Mouse (Mus musculus): ENCODE data around the gene Polr1d. TPM values are rescaled to one million over a fixed set of nuclear protein-coding genes. Genes with fewer than 3 reads are reported as not detected.

Gene Polr1d
- total RNA-seq, 2 experiments from 2014 or later = 105 TPM

DNA sequence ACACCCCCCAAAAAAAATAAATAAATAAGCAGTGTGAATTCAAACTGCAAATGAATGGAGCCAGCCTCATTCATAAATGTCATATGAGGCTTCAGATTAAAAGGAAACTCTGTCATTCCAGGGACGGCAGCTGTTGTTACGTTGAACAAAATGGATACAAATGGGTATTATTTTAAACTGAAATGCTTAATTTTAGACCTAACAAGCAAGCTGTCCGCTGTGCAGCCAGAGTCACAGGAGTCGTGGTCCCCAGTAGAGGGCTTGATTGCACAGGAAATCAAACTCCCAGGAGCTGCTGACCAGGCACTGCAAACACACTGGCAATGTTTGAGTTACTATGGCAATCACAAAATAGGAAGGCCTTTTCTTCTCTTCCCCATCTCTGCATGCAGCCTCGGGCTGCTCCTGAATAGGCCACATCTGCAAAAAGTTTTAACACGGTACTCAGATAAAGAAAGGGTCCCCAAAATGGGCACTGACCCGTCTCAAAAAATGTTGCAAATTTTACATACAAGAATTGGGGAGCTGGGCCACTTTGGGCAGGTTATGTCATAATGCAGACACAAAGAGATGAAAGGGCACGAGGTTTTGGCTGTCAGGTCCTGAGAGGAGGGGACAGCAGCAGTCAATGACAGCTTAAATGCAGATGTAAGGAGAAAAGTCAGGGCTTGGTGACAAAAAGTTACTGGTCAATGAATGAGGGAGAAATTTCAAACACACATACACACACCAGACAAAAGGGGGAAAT, 57.7 kb downstream of the Polr1d start:
- no peak for DNase-seq (ENCODE audit: low spot score in 2 of 2)

DNA sequence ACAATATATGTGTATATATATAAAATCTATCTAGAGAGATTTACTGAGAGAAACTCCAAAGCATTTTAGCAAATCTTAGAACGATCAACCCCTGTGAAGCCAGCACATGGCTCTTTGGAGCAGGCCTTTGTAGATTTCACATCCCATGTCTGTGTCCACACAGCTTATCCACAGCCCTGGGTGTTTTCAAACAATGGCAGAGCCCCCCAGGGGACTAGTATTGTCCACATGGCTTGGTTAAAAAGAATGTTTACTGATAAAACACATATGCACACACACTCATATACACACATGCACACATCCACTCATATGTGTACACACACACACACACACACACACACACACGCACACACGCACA, 58.2 kb downstream of the Polr1d start:
- DNase-seq (ENCODE audit: low spot score in 2 of 2) = no peak

DNA sequence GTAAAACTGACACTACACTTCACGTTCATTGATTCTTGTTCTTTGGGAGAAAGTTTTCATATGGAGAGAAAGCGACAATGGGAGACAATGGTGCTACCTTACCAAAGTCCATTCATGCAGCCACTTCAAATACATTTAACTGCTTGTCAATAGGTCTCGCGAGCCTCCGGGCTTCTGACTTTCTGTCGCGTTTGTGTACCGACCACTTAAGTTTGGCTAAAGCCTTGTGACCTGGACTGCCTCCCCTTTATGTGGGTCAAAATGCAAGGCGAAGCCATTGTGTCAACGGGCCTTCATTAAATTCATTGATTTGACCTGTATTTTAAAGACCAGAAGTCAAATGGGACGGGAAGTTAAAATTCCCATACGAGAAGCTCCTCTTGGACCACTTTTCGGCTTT, 59.1 kb downstream of the Polr1d start:
- DNase-seq (ENCODE audit: low spot score in 2 of 2) = no peak

DNA sequence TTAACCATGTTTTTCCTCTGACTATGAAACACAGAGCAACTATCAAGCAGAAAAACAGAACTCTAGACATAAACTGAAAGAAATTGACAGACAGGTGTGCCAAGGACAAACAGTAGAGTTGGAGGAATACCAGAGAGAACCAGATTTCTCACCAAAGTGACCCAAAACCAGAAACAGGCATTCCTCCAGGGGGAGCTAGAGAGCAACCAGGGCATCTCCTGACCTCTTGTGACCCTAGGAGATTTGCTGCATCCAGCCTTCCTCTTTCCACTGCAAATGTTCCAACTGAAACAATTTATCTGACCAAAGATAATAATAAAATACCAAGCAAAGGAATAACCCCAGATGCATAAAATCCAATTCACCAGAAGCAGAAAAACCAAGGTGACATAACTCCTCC, 70.5 kb downstream of the Polr1d start:
- DNase-seq (ENCODE audit: low spot score in 2 of 2) = no peak

DNA sequence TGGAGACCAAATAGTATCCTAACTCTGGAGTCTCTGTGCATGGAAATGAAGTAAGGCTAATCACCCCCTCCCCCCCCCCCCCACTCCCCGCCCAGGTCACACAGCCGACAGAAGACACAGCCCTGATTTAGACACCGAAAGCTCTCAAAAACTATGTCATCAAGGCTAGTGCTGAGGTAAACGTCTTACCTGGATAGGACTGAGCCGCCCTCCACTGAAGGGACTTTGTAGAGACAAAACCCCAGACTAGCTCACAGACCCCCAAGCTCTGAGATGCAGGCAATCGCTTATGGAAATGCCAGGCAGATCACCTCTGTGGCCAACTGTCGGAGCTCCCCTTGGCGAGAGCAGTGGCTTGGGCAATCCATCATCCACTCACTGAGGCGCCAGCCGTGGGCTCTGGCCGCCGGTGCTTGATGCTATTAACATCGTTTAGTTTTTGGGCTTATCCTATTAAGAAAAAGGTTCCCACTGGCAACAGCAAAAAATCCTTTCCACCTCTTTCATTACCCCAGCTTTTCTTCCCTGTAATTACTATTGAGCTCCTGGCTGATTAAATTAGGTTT, 78.0 kb downstream of the Polr1d start:
- no peak for DNase-seq (ENCODE audit: low spot score in 2 of 2)

DNA sequence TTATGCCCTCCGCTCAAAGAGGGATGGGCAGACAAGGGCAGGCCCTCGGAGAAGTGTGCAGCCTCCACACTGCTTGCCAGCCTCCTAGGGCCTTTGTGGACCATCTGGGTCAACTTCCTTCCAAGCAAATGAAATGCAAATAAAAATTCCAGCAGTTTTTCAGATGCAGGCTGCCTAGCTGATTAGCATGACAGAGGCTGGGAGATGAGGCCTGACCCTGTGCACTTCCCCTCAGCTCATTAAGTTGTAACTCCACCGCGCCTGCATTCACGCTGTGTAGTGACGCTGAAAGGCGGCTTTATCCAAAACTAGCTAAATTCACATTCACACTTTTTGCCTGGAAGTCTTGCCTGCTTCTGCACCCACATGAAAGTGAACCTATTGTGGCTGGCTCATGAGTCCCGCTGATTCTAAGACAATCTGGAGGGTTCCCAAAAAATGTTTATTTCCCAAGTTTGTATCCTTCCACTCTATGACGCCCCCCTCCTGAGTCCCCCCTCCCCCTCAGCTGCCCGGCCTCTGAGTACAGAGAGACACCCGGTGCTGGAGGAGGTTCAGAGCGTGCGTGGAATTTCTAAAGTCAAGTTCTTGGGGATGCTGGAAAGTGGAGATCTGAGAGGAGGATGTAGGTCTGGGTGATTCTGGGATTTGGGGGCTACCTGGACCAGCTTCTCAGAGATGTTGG, 78.7 kb downstream of the Polr1d start:
- no peak for DNase-seq (ENCODE audit: low spot score in 2 of 2)

DNA sequence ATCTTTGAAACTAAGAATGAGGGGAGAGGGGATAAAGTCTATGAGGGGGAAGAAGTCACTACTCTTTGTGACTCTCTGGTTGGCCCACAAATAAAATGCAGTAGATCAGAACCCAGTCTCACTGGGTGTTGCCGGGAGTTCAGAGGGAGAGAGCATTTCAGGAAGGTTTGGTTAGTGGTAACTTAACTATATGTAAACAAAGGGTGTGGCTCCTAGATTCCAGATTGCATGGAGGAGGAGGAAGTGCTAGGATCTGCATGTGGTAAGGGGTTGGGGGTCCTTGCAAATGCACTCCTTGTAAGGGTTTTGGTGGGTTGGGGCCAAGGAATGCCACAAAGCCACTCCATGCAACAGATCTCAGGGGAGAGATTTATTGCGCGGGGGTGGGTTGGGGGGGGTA, 79.5 kb downstream of the Polr1d start:
- no peak for DNase-seq (ENCODE audit: low spot score in 2 of 2)

DNA sequence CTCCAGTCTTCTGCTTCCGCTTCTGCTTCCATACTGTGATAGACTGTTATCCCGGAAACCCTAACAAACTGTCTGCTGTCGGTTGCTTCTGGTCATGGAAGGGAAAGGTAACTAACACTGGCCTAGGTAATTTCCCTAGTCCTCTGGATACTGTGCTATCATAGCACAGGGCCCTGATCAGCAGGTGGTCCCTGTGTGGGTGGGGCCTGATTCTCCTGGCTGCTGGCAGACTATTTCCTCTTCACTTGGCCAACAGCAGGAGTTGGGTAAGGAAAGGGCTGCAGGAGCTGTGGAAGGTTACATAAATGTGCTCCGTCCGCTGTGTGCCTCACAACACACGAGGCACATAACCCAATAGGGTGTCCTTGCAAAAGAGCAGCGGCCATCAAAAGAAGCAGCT, 80.6 kb downstream of the Polr1d start:
- DNase-seq (ENCODE audit: low spot score in 2 of 2) = no peak

DNA sequence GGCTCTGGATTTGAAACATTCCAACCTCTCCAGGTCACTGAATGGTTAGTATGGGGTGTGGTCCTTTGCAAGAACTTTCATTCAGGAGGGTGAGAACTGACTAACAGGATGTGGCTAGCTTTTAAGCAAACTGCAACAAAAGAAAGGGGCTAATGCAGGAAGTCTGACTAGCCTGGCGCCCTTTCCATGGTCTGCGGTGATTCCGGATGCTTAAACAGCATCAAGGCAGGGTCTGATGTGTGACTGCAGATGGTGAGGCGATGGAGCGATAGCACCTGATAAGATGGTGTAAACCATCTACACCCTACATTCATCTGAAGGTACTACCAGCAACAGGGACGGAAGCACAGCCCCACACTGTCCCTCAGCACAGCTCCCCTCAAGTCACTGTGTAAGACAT, 82.5 kb downstream of the Polr1d start:
- DNase-seq (ENCODE audit: low spot score in 2 of 2) = no peak

DNA sequence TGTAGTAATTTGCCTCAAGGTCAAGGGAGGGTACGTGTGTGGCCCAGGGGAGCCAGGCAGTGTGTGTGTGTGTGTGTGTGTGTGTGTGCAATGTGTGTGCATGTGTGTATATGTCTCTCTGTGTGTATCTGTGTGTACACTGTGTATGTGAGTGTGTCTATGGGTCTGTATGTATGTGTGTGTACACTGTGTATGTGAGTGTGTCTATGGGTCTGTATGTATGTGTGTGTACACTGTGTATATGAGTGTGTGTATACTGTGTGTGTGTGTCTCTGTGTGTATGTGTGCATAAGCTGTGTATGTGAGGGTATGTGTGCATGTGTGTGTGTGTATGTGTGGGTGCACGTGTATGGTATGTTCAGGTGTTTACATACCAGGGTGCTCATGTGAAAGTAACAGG, 82.9 kb downstream of the Polr1d start:
- no peak for DNase-seq (ENCODE audit: low spot score in 2 of 2)

Other genes with a start within 250 kb of the Polr1d start
- 100 to 1,000 TPM; 307 to 331 TPM for gene Rpl21, start 244.2 kb upstream of the Polr1d start, total RNA-seq (2021)
- 1 to 10 TPM; 4.3 to 5.0 TPM for gene Rasl11a, start 232.0 kb upstream of the Polr1d start, total RNA-seq (2021)
- 10 to 100 TPM; 37.6 to 39.0 TPM for gene Gtf3a, start 128.4 kb upstream of the Polr1d start, total RNA-seq (2021)
- 10 to 100 TPM; 20.6 to 21.0 TPM for gene Mtif3, start 113.2 kb upstream of the Polr1d start, total RNA-seq (2021)
- gene Lnx2, start 464 bp upstream of the Polr1d start, total RNA-seq (2021) = 1 to 10 TPM; 8.2 to 8.7 TPM
- not detected for gene Gsx1, start 111.6 kb downstream of the Polr1d start, total RNA-seq (2021)
- gene Pdx1, start 192.9 kb downstream of the Polr1d start, total RNA-seq (2021) = not detected
- not detected for gene Cdx2, start 230.2 kb downstream of the Polr1d start, total RNA-seq (2021)
- not detected for gene Urad, start 245.4 kb downstream of the Polr1d start, total RNA-seq (2021)